Mouse (Mus musculus): ENCODE results near the gene Srd5a2.

The Srd5a2 gene

GRCm38 (mm10) chr17:73985936-73986335 is 61.8 kb downstream of the Srd5a2 start:
- no peak for DNase-seq (ENCODE audit: low read depth, low spot score)

GRCm38 (mm10) chr17:73984508-73984907 is 63.2 kb downstream of the Srd5a2 start:
- DNase-seq (ENCODE audit: low read depth, low spot score) = no peak

DNA sequence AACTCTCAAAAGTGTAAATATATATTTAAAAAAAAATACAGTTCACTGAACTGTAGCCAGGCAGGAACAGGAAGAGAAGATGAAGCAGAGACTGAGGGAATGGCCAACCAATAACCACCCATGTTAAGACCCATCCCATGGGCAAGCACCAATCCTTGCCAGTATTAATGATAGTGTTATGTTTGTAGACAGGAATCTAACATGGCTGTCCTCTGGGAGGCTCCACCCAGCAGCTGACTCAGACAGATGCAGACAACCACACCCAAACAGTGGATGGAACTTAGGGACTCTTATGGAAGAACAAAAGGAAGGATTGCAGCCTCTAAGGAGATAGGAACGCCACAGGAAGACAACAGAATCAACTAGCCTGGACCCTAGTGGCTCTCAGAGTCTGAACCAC is 64.8 kb downstream of the Srd5a2 start:
- DNase-seq (ENCODE audit: low read depth, low spot score) = no peak

- no peak for DNase-seq (ENCODE audit: low read depth, low spot score)
Measured at GRCm38 (mm10) chr17:73976066-73976465, 71.7 kb downstream of the Srd5a2 start.

GRCm38 (mm10) chr17:73972648-73973047 is 75.1 kb downstream of the Srd5a2 start:
- no peak for DNase-seq (ENCODE audit: low read depth, low spot score)

GRCm38 (mm10) chr17:73971291-73971690 is 76.4 kb downstream of the Srd5a2 start:
- no peak for DNase-seq (ENCODE audit: low read depth, low spot score)

GRCm38 (mm10) chr17:73970361-73971027 is 77.2 kb downstream of the Srd5a2 start:
- DNase-seq (ENCODE audit: low read depth, low spot score) = no peak

Measured in ES-CJ7 (cell line).